Mouse (Mus musculus) C2C12 (cell line): ENCODE measurements around the gene Tpst2.

Experiments
- CEBPB ChIP-seq: IDR thresholded peaks from one replicate; pipeline ENCODE4 v1.6.1; 2011; ENCODE audit warnings: low read depth, mild to moderate bottlenecking, control low read depth, moderate library complexity
- CTCF ChIP-seq: IDR thresholded peaks from one replicate; pipeline ENCODE4 v1.5.1; 2011; ENCODE audit not compliant: control insufficient read depth, insufficient read depth, insufficient read length
- FOSL1 ChIP-seq: IDR thresholded peaks from one replicate; pipeline ENCODE4 v1.8.0; 2011; ENCODE audit warnings: mild to moderate bottlenecking, low read length; ENCODE audit not compliant: poor library complexity, insufficient read depth, severe bottlenecking
- MAX ChIP-seq: IDR thresholded peaks from one replicate; pipeline ENCODE4 v1.6.1; 2011; ENCODE audit warnings: mild to moderate bottlenecking, control low read depth
- MYOD1 ChIP-seq: IDR thresholded peaks from one replicate; pipeline ENCODE4 v1.6.1; 2011; ENCODE audit warnings: low read depth; ENCODE audit not compliant: control insufficient read depth, insufficient read length
- MYOG ChIP-seq: IDR thresholded peaks from one replicate; pipeline ENCODE4 v1.6.1; 2011; ENCODE audit not compliant: control insufficient read depth, insufficient read length; ENCODE audit errors: extremely low read depth
- USF1 ChIP-seq: IDR thresholded peaks from one replicate; pipeline ENCODE4 v1.6.1; 2011; ENCODE audit warnings: low read depth, mild to moderate bottlenecking, control low read depth, moderate library complexity

DNA sequence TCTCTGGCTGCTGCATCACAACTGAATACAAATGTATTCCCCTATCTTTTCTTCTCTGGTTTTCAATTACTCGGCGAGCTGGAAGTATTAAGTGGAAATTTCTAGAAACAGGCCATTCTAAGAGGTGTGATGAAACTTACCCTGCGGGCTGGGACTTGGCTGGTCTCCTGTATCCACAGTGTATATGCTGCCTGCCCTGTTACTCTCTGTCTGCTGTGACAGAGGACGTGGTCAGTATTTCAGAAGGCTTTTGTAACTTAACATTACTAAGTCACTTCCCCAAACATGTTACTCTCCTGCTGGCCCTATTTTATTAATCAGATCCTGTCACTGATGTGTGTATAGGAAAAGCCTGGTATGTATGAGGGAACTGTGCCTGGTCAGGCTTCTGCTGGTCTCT, 5.2 kb downstream of the Tpst2 start:
- no peak for TF ChIP-seq CTCF
- TF ChIP-seq MAX, result no peak
- no peak for TF ChIP-seq CEBPB
- TF ChIP-seq USF1, result no peak
- TF ChIP-seq MYOD1, result no peak
- no peak for TF ChIP-seq FOSL1
- TF ChIP-seq MYOG, result no peak
